Mouse (Mus musculus): Measurements from ENCODE around the gene Shroom1. TPM values are rescaled to one million over a fixed set of nuclear protein-coding genes. Genes with fewer than 3 reads are reported as not detected.

Gene Shroom1
- total RNA-seq, 2 experiments from 2014 or later, result not detected

- no peak for ATAC-seq (replicated peaks; ENCODE audit: low FRiP score, low TSS enrichment, poor library complexity, severe bottlenecking)
Measured at GRCm38 (mm10) chr11:53504376-53504775, 47.4 kb downstream of the Shroom1 start.

GRCm38 (mm10) chr11:53505026-53505663, 48.1 kb downstream of the Shroom1 start:
- no peak for ATAC-seq (replicated peaks; ENCODE audit: low FRiP score, low TSS enrichment, poor library complexity, severe bottlenecking)

GRCm38 (mm10) chr11:53507098-53507805, 50.2 kb downstream of the Shroom1 start:
- ATAC-seq (replicated peaks; ENCODE audit: low FRiP score, low TSS enrichment, poor library complexity, severe bottlenecking), result no peak

- ATAC-seq (replicated peaks; ENCODE audit: low FRiP score, low TSS enrichment, poor library complexity, severe bottlenecking), result no peak
Measured at GRCm38 (mm10) chr11:53508152-53508551, 51.1 kb downstream of the Shroom1 start.

GRCm38 (mm10) chr11:53508591-53508990, 51.6 kb downstream of the Shroom1 start:
- no peak for ATAC-seq (replicated peaks; ENCODE audit: low FRiP score, low TSS enrichment, poor library complexity, severe bottlenecking)

- ATAC-seq (replicated peaks; ENCODE audit: low FRiP score, low TSS enrichment, poor library complexity, severe bottlenecking), result no peak
Measured at GRCm38 (mm10) chr11:53510351-53510750, 53.3 kb downstream of the Shroom1 start.

GRCm38 (mm10) chr11:53516775-53517627, 60.0 kb downstream of the Shroom1 start:
- 0 out of 2 replicates have a peak, but pooled peaks have one; percentile 12 for ATAC-seq (replicated peaks; ENCODE audit: low FRiP score, low TSS enrichment, poor library complexity, severe bottlenecking)

Other genes starting within 250 kb of the Shroom1 start
- 114 and 126 TPM in 2 replicates for gene Hspa4, start 156.7 kb upstream of the Shroom1 start, total RNA-seq (2014; fragmentation: Nextera tagmentation)
- gene Hspa4, start 156.7 kb upstream of the Shroom1 start, total RNA-seq (2017), result 598 and 714 TPM in 2 replicates
- gene Zcchc10, start 132.5 kb upstream of the Shroom1 start, total RNA-seq (2014; fragmentation: Nextera tagmentation), result 14.9 and 27.5 TPM in 2 replicates
- gene Zcchc10, start 132.5 kb upstream of the Shroom1 start, total RNA-seq (2017), result 3.8 and 8.7 TPM in 2 replicates
- 55.8 and 78.3 TPM in 2 replicates for gene Aff4, start 106.4 kb upstream of the Shroom1 start, total RNA-seq (2014; fragmentation: Nextera tagmentation)
- 39.1 and 45.0 TPM in 2 replicates for gene Aff4, start 106.4 kb upstream of the Shroom1 start, total RNA-seq (2017)
- gene Leap2, start 34.0 kb upstream of the Shroom1 start, total RNA-seq (2014; fragmentation: Nextera tagmentation), result 2.6 TPM in 1 of 2 replicates, not detected in the other
- gene Leap2, start 34.0 kb upstream of the Shroom1 start, total RNA-seq (2017), result not detected in 2 replicates
- gene Uqcrq, start 26.4 kb upstream of the Shroom1 start, total RNA-seq (2014; fragmentation: Nextera tagmentation), result 289 and 326 TPM in 2 replicates
- gene Uqcrq, start 26.4 kb upstream of the Shroom1 start, total RNA-seq (2017), result 30.9 and 67.9 TPM in 2 replicates
- gene Gdf9, start 26.2 kb upstream of the Shroom1 start, total RNA-seq (2014; fragmentation: Nextera tagmentation), result 0.24 and 0.32 TPM in 2 replicates
- gene Gdf9, start 26.2 kb upstream of the Shroom1 start, total RNA-seq (2017), result 0.42 and 0.80 TPM in 2 replicates
- gene Gm10447, start 95 bp upstream of the Shroom1 start, total RNA-seq (2014; fragmentation: Nextera tagmentation), result not detected in 2 replicates
- gene Gm10447, start 95 bp upstream of the Shroom1 start, total RNA-seq (2017), result not detected in 2 replicates
- not detected in 2 replicates for gene Gm9837, start 13.3 kb downstream of the Shroom1 start, total RNA-seq (2014; fragmentation: Nextera tagmentation)
- not detected in 2 replicates for gene Gm9837, start 13.3 kb downstream of the Shroom1 start, total RNA-seq (2017)
- not detected in 2 replicates for gene Gm9945, start 23.0 kb downstream of the Shroom1 start, total RNA-seq (2014; fragmentation: Nextera tagmentation)
- gene Gm9945, start 23.0 kb downstream of the Shroom1 start, total RNA-seq (2017), result not detected in 2 replicates
- 3.9 and 7.0 TPM in 2 replicates for gene Sowaha, start 23.1 kb downstream of the Shroom1 start, total RNA-seq (2014; fragmentation: Nextera tagmentation)
- 3.7 and 4.7 TPM in 2 replicates for gene Sowaha, start 23.1 kb downstream of the Shroom1 start, total RNA-seq (2017)
- 229 and 247 TPM in 2 replicates for gene Sept8, start 62.1 kb downstream of the Shroom1 start, total RNA-seq (2014; fragmentation: Nextera tagmentation)
- gene Sept8, start 62.1 kb downstream of the Shroom1 start, total RNA-seq (2017), result 135 and 175 TPM in 2 replicates
- gene Kif3a, start 110.2 kb downstream of the Shroom1 start, total RNA-seq (2014; fragmentation: Nextera tagmentation), result 14.4 and 14.6 TPM in 2 replicates
- gene Kif3a, start 110.2 kb downstream of the Shroom1 start, total RNA-seq (2017), result 20.0 and 21.9 TPM in 2 replicates
- not detected in 2 replicates for gene Il4, start 161.5 kb downstream of the Shroom1 start, total RNA-seq (2014; fragmentation: Nextera tagmentation)
- 3.5 and 5.0 TPM in 2 replicates for gene Il4, start 161.5 kb downstream of the Shroom1 start, total RNA-seq (2017)
- not detected in 2 replicates for gene Il13, start 177.5 kb downstream of the Shroom1 start, total RNA-seq (2014; fragmentation: Nextera tagmentation)
- gene Il13, start 177.5 kb downstream of the Shroom1 start, total RNA-seq (2017), result not detected in 2 replicates